Mouse (Mus musculus) granulocyte monocyte progenitor cell, adult 5-6 weeks (primary cell): ENCODE data around the gene Glt8d2. TPM values are rescaled to one million over a fixed set of nuclear protein-coding genes. Genes with fewer than 3 reads are reported as not detected.
A peak's percentile ranks its signal among the peaks of the same experiment; 100 is the strongest.

Source experiments
- ATAC-seq: replicated peaks from 2 replicates; pipeline ENCODE4 v1.8.0; 2016; ENCODE audit warnings: mild to moderate bottlenecking, moderate TSS enrichment, inconsistent platforms; ENCODE audit not compliant: poor library complexity, severe bottlenecking
- total RNA-seq, 2 experiments: library from RNA; stranded (forward) in 1 of 2; stranded (reverse) in 1 of 2; fragments of 200-712, 200-1000 nt in 1 of 2; fragments of >200 nt in 1 of 2; fragmentation: Nextera tagmentation in 1 of 2; gene quantifications; 2 replicates each; pipeline ENCODE4 v1.2.3; 2014 to 2017

Glt8d2 gene
- total RNA-seq (2014; fragmentation: Nextera tagmentation) (1.6 TPM in 1 of 2 replicates, not detected in the other), total RNA-seq (2017) (1.8 and 2.5 TPM in 2 replicates)

- ATAC-seq: peak; percentile 38; the same call in 1 of the 2 replicates
These were observed at the start of gene Glt8d2 for GRCm38 (mm10) chr10:82690494-82690893. Gene Glt8d2, minus strand, starts transcription at chr10:82690650.

GRCm38 (mm10) chr10:82699296-82699941 is 9.0 kb upstream of the Glt8d2 start:
- peak; percentile 47 for ATAC-seq

- ATAC-seq: peak; percentile 58
These were observed 8.3 kb upstream of the Glt8d2 start for GRCm38 (mm10) chr10:82698712-82699261.

GRCm38 (mm10) chr10:82697305-82697898 is 7.0 kb upstream of the Glt8d2 start:
- peak; percentile 75 for ATAC-seq

GRCm38 (mm10) chr10:82696453-82697079 is 6.1 kb upstream of the Glt8d2 start:
- ATAC-seq: peak; percentile 4; the same call in 1 of the 2 replicates

GRCm38 (mm10) chr10:82695956-82696355 is 5.5 kb upstream of the Glt8d2 start, which contains the start of gene Hcfc2:
Gene Hcfc2, plus strand, starts transcription at chr10:82696160.
- ATAC-seq: no peak

GRCm38 (mm10) chr10:82689681-82690211 is 704 bp downstream of the Glt8d2 start:
- ATAC-seq: peak; percentile 63

GRCm38 (mm10) chr10:82685440-82685839 is 5.0 kb downstream of the Glt8d2 start:
- ATAC-seq: no peak

GRCm38 (mm10) chr10:82681639-82682038 is 8.8 kb downstream of the Glt8d2 start:
- ATAC-seq: no peak

- no peak for ATAC-seq
These were observed 9.7 kb downstream of the Glt8d2 start for GRCm38 (mm10) chr10:82680769-82681168.

GRCm38 (mm10) chr10:82676949-82677348 is 13.5 kb downstream of the Glt8d2 start:
- ATAC-seq: no peak

GRCm38 (mm10) chr10:82670205-82670604 is 20.2 kb downstream of the Glt8d2 start:
- ATAC-seq: peak; percentile 62

GRCm38 (mm10) chr10:82666436-82667234 is 23.8 kb downstream of the Glt8d2 start:
- ATAC-seq: peak; percentile 84

GRCm38 (mm10) chr10:82665951-82666350 is 24.5 kb downstream of the Glt8d2 start:
- no peak for ATAC-seq

GRCm38 (mm10) chr10:82663289-82663688 is 27.2 kb downstream of the Glt8d2 start:
- no peak for ATAC-seq

- ATAC-seq: peak; percentile 62
These were observed 28.0 kb downstream of the Glt8d2 start for GRCm38 (mm10) chr10:82662267-82662990.

GRCm38 (mm10) chr10:82661820-82662219 is 28.6 kb downstream of the Glt8d2 start:
- no peak for ATAC-seq

- ATAC-seq: no peak
These were observed 35.9 kb downstream of the Glt8d2 start for GRCm38 (mm10) chr10:82654581-82654980.

- ATAC-seq: no peak
These were observed 37.8 kb downstream of the Glt8d2 start for GRCm38 (mm10) chr10:82652625-82653024.
